Mouse (Mus musculus) cortical plate, adult 2 months (tissue): Measurements from ENCODE around the gene Ttll3.

ENCODE experiments used
- CTCF ChIP-seq: fragments of 200-500 bp; IDR thresholded peaks from 2 replicates; pipeline ENCODE4 v1.5.1; 2011; ENCODE audit warnings: mild to moderate bottlenecking, control low read depth, low read length; ENCODE audit not compliant: insufficient read depth; ENCODE audit errors: extremely low read depth
- POLR2A ChIP-seq: fragments of 200-500 bp; IDR thresholded peaks from 2 replicates; pipeline ENCODE4 v1.6.1; 2011; ENCODE audit warnings: mild to moderate bottlenecking, low read length, control low read depth; ENCODE audit not compliant: insufficient read depth; ENCODE audit errors: extremely low read depth

GRCm38 (mm10) chr6:113380480-113380879 lies 8.6 kb upstream of the Ttll3 start:
- TF ChIP-seq CTCF, result no peak
- no peak for TF ChIP-seq POLR2A
